Mouse (Mus musculus) spleen, adult 2 months (tissue): ENCODE data around the gene Ilk.

ENCODE experiments used
- CTCF ChIP-seq: fragments of 200-500 bp; IDR thresholded peaks from 2 replicates; pipeline ENCODE4 v1.5.1; 2011; ENCODE audit warnings: mild to moderate bottlenecking, inconsistent platforms; ENCODE audit not compliant: insufficient read depth, insufficient read length, insufficient replicate concordance; ENCODE audit errors: extremely low read depth
- POLR2A ChIP-seq: fragments of 200-500 bp; IDR thresholded peaks from 2 replicates; pipeline ENCODE4 v1.6.1; 2011; ENCODE audit warnings: low read depth, low read length, inconsistent platforms

GRCm38 (mm10) chr7:105726980-105727325 lies 9.4 kb upstream of the Ilk start:
- no peak for TF ChIP-seq CTCF
- no peak for TF ChIP-seq POLR2A
